Mouse (Mus musculus): ENCODE measurements around the gene Slc7a5. TPM values are rescaled to one million over a fixed set of nuclear protein-coding genes. Genes with fewer than 3 reads are reported as not detected.

Gene Slc7a5
- total RNA-seq, 2 experiments from 2014 or later, result 4.1 to 4.8 TPM

- DNase-seq, result no peak
Observed at GRCm38 (mm10) chr8:121936391-121936790, 28.9 kb upstream of the Slc7a5 start.

GRCm38 (mm10) chr8:121935341-121936294, 28.1 kb upstream of the Slc7a5 start:
- DNase-seq, result no peak

GRCm38 (mm10) chr8:121934923-121935322, 27.4 kb upstream of the Slc7a5 start:
- DNase-seq, result no peak

GRCm38 (mm10) chr8:121934506-121934905, 27.0 kb upstream of the Slc7a5 start:
- DNase-seq, result peak; percentile 35 to 64

GRCm38 (mm10) chr8:121932668-121933520, 25.4 kb upstream of the Slc7a5 start:
- DNase-seq, result no peak

- peak in 1 of 2 experiments; percentile 63 for DNase-seq
Observed at GRCm38 (mm10) chr8:121932026-121932667, 24.7 kb upstream of the Slc7a5 start.

- no peak for DNase-seq
Observed at GRCm38 (mm10) chr8:121931571-121931970, 24.1 kb upstream of the Slc7a5 start.

- DNase-seq, result peak in 1 of 2 experiments; percentile 30
Observed at GRCm38 (mm10) chr8:121930047-121930446, 22.6 kb upstream of the Slc7a5 start.

GRCm38 (mm10) chr8:121927316-121927715, 19.8 kb upstream of the Slc7a5 start:
- DNase-seq, result peak; percentile 53 to 65

GRCm38 (mm10) chr8:121926266-121926665, 18.8 kb upstream of the Slc7a5 start:
- no peak for DNase-seq

GRCm38 (mm10) chr8:121925624-121926023, 18.1 kb upstream of the Slc7a5 start:
- peak; percentile 79 to 88 for DNase-seq

- no peak for DNase-seq
Observed at GRCm38 (mm10) chr8:121924681-121925080, 17.2 kb upstream of the Slc7a5 start.

- DNase-seq, result peak; percentile 73
Observed at GRCm38 (mm10) chr8:121922101-121922500, 14.6 kb upstream of the Slc7a5 start.

GRCm38 (mm10) chr8:121921582-121921981, 14.1 kb upstream of the Slc7a5 start:
- no peak for DNase-seq

- peak in 1 of 2 experiments; percentile 64 for DNase-seq
Observed at GRCm38 (mm10) chr8:121919731-121920130, 12.2 kb upstream of the Slc7a5 start.

GRCm38 (mm10) chr8:121919158-121919557, 11.7 kb upstream of the Slc7a5 start:
- no peak for DNase-seq

GRCm38 (mm10) chr8:121913378-121913777, 5.9 kb upstream of the Slc7a5 start:
- DNase-seq, result no peak

- no peak for DNase-seq
Observed at GRCm38 (mm10) chr8:121912831-121913230, 5.3 kb upstream of the Slc7a5 start.

- no peak for DNase-seq
Observed at GRCm38 (mm10) chr8:121911987-121912386, 4.5 kb upstream of the Slc7a5 start.

- no peak for DNase-seq
Observed at GRCm38 (mm10) chr8:121911400-121911799, 3.9 kb upstream of the Slc7a5 start.

- DNase-seq, result peak; percentile 68 to 92
Observed at GRCm38 (mm10) chr8:121909663-121910062, 2.2 kb upstream of the Slc7a5 start.

GRCm38 (mm10) chr8:121909148-121909541, 1.7 kb upstream of the Slc7a5 start:
- DNase-seq, result no peak

Measured in heart, adult 18-20 months (tissue).